Mouse (Mus musculus): Measurements from ENCODE around the gene Ncapd2.
A peak's percentile ranks its signal among the peaks of the same experiment; 100 is the strongest.
"Not testable (repeated sequence)": the region's sequence is repeated elsewhere in the genome, so short reads cannot be mapped to it uniquely, and the experiment has no call there.

The Ncapd2 gene

DNA sequence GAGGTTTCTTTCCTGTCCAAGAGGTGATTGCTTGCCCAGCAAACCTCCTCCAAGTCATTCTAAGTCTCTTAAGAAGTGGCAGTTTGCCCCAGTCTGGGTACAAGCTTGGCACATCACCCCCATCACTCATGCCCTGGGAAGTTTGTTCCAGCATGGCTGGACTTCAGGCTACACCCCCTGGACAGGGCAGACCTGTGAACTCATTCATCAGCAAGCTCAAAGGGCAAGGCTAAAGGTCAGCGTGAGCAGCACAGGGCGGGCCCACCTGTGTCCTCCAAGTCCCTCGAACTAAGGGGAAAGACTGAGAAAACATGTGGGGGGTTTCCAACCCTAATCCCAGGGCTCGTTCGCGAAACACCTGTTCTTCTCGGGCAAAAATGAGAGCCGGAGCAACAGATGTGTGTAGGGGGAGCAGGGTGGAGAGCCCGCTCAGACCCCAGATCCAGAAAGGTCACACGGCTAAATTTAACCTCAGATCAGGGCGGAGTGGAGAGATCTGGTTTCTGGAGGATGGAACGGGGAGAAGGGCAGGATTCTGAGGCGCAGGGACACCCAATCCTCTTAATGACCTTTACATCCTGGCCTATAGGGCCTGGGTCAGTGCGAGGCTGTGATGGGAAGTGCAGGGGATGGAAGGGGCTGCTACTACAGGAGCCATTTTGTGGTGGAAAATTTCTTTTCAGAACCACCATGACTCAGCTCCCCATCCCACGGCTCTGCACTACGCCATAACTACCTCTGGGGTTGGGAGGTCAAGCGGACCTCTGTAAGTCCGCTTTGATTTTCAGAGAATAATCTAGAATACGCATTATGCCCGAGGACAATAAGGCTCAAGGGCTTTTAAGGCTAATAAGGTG is 27.5 kb downstream of the Ncapd2 start:
- DNase-seq = no peak

DNA sequence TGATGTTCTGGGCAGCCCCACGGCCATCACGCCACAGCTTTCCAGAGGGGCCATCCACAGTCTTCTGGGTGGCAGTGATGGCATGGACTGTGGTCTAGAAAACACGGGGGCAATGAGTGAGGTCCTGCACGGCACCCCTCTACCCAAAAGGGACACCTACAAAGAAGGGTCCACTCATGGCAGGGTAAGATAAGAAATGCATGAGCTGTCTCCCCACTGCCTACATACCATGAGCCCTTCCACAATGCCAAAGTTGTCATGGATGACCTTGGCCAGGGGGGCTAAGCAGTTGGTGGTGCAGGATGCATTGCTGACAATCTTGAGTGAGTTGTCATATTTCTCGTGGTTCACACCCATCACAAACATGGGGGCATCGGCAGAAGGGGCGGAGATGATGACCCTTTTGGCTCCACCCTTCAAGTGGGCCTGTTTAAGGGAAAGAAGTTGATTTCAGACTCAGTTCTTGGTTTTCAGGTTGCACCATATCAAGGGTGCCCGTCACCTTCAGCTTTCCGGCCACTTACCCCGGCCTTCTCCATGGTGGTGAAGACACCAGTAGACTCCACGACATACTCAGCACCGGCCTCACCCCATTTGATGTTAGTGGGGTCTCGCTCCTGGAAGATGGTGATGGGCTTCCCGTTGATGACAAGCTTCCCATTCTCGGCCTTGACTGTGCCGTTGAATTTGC is 28.7 kb downstream of the Ncapd2 start:
- not testable (repeated sequence) for DNase-seq

DNA sequence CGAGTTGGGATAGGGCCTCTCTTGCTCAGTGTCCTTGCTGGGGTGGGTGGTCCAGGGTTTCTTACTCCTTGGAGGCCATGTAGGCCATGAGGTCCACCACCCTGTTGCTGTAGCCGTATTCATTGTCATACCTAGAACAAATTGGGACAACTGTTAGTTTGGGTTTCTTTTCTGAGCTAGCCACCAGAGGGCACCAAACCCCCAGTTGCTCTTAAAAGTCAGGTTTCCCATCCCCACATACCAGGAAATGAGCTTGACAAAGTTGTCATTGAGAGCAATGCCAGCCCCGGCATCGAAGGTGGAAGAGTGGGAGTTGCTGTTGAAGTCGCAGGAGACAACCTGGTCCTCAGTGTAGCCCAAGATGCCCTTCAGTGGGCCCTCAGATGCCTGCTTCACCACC is 29.5 kb downstream of the Ncapd2 start:
- peak; percentile 66 for DNase-seq

DNA sequence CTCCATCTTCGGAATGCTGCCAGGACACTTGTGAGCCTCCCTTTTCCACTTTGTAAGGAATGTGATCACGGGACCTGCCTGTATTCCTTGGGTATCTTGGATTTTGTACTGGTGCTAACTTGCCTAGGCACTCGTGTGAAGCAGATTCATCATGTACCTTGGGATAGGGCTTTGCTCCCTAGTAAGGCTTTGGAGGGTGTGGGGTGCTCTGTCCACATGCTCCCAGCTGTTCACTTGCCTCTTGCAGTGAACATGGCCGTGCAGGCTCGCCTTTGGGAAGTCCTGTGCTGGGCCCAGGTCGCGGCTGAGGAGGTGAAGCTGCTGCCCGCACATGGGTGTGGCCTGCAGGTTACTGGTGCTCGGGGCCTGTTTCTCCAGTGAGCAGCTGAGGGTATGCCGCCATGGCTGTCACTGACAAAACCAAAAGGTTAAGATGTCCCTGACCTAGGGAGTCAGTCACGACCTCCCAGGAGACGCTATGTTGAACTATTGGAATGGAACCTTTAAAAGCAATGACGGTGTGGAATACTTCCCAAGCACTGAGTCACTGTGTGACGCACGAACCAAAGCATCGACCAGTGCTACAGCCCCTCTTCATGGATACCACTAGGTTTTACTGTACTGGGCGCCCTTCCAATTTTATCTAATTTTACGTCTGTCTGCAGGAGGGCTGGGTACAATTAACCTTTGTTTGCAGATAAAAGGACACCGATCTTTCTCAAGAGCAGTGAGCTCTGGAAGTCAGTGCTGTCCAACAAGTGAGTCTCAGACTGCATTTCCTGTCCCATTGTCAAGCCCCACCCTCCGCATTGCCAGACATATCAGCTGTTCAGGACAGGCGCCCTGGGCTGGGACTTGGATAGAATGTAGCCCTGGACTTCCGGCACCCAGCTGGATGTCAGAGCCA is 30.4 kb downstream of the Ncapd2 start:
- DNase-seq = no peak

DNA sequence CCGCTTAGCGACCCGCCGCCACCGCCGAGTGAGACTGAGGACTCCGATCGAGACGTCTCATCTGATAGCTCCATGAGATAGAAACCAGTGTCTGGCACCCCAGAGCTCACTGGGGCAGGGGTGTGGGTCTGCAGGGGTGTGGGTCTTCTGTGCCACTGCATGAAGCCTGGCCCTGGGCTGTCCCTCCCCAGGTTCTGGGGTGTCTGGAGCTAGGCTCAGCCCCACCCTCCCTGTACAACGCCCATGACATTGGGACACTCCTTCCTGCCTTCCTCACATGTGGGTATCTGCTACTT is 31.0 kb downstream of the Ncapd2 start:
- DNase-seq = no peak

DNA sequence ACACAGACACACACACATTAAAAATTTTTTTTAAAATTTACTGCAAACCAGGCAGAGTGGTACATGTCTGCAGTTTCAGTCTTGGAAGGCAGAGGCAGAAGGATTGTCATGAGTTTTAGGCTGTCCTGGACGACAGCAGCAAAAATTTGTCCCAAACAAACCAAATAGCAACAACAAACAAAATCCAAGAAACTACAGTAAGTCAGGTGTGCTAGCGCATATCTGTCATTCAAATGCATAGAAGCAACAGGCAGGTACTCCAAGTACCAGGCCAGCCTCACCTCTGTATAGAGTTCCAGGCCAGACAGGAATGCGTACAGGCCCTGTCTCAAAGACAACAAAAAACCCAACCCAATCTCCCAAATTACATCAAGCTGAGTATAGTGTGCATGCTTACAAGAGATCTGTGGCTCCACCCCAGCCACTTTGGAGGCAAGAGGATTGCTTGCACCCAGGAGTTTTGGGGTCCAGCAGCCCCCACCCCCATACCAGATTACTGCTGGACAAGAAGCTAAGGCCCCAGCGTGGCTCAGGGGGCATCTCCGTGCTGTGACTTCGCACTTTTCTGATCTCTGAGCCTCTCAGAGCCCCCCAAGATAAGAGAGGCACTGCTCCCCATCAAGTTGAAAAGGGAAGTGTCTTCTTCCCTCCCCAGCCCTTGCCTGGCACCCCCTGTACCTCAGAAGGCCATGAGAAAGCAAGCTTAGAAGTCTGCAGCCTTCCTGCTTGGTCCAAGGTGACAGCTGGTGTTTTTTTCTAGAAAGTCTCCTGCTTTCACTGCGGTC is 31.5 kb downstream of the Ncapd2 start:
- DNase-seq = no peak

DNA sequence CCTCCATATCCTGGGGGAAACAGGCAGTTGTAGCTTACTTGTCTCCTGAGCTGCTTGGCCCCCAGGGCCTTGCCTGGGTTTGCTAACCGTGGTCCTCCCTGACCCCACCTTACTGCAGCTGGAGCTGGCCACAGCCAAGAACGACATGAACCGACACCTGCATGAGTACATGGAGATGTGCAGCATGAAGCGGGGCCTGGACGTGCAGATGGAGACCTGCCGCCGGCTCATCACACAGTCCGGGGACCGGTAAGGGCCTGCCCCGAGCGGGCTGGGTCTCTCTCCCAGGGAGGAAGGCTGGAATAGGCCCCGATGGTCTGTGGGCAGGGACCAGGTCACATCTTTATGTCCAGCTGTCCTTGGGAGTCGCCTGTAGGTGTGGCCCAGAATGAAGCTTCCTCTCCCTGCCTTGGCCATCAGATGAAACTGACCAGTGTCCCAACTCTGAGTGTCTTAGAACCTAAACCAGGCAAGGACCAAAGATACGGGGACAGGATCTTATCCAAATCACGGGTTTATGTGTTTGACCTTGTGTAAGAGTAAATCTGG is 32.5 kb downstream of the Ncapd2 start:
- no peak for DNase-seq

DNA sequence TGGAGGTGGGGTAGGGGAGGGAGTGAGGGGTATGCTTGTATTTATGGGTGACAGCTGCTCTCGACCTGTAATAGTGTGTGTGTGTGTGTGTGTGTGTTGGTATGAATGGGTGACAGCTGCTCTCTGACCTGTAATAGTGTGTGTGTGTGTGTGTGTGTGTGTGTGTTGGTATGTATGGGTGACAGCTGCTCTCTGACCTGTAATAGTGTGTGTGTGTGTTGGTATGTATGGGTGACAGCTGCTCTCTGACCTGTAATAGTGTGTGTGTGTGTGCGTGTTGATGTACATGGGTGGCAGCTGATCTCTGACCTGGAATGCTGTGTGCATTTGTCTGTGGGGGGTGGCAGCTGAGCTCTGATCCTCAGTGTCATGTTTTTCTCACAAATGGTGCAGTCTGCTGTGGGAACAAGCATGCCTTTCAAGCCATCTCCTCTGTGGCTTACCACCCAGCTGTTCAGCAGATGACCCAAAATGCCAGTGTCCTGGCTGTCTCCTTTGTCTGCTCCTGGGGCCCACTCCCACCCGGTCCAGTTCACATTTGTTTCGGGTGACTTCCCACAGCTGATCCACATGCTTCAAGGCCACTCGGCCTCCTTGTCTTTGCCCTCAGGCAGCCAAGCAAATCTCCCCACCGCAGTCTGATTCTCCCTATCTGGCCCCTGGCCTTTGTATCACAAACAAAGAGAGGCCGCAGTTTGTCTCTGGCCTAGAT is 34.4 kb downstream of the Ncapd2 start:
- DNase-seq = no peak

DNA sequence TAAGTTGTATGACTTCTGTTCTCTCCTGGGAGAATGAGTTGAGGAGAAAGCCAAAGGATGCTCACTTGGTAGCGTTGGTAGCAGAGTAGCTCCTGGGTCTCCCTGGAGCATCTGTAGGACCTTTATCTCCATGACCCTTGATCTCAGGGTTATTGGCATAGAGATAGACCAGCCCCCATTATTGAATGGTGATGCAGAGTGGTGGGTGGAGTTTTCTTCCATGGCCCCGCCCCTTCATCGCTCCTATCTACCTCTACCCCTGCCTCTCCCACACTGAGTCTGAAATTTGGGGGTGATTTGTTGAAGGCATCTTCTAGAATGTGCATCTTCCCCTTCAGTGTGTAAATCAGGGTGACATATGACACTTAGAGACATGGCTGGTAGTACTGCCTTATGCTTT is 35.0 kb downstream of the Ncapd2 start:
- no peak for DNase-seq

DNA sequence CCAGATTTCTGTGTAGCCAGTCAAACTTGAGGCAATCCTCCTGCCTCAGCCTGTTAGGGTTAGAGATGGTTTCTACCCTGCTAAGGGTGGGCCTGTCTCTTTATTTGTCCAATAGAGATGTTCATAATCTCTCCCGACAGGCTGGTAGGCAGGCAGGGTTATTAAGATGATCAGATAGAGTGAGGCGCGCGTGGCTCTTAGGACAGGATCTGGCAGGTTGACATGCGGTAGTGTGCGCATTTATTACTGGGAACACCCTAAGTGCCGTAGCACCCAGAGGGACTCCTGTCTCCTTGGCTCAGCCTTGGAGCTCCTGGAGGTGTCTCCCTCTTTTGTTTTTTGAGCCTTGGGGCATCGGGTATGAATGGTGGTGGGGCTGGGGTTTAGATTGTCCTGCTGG is 36.2 kb downstream of the Ncapd2 start:
- DNase-seq = no peak

DNA sequence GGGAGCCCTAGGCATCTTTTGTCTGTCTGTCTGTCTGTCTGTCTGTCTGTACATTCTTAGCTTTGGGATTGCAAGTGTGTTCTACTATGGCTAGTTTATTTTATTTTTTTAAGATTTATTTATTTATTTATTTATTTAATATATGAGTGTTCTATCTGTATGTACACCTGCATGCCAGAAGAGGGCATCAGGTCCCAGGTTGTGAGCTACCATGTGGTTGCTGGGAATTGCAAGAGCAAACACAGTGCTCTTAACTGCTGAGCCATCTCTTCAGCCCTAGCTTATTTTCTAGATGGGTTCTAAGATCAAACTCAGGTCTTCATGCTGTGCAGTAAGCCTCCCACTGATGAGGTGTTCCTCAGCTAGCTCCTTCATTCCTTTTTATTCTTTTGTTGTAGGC is 37.0 kb downstream of the Ncapd2 start:
- no peak for DNase-seq

DNA sequence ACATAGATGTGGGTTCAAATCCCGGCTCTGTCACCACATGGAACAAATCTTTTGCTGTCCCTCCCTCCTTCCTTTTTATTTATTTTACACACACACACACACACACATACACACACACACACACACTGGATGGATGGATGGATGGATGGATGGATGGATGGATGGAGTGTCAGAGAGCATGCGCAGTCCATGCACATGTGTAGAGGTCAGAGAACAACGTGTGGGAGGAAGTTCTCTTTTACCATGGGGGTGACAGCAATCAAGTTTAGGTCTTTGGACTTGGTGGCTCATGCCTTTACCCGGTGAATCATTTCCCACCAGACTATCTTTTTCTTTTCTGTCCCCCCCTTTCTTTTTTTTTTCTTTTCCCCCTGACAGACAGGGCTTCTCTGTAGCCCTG is 37.8 kb downstream of the Ncapd2 start:
- no peak for DNase-seq

DNA sequence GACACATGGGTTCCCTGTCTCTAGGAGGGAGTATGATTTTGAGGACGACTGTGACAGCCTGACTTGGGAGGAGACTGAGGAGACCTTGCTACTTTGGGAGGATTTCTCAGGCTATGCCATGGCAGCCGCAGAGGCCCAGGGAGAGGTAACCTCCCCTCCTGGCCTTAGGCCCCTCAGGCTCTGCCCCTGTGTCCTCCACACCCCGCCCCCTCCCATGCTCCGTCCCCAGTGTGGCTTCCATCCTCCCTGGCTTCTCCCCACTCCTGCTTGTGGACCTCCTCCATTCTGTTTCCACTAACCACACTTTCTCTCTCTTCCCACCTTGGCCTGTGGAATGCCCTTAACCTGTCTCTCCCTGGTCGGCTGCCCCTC is 38.5 kb downstream of the Ncapd2 start:
- DNase-seq = no peak

DNA sequence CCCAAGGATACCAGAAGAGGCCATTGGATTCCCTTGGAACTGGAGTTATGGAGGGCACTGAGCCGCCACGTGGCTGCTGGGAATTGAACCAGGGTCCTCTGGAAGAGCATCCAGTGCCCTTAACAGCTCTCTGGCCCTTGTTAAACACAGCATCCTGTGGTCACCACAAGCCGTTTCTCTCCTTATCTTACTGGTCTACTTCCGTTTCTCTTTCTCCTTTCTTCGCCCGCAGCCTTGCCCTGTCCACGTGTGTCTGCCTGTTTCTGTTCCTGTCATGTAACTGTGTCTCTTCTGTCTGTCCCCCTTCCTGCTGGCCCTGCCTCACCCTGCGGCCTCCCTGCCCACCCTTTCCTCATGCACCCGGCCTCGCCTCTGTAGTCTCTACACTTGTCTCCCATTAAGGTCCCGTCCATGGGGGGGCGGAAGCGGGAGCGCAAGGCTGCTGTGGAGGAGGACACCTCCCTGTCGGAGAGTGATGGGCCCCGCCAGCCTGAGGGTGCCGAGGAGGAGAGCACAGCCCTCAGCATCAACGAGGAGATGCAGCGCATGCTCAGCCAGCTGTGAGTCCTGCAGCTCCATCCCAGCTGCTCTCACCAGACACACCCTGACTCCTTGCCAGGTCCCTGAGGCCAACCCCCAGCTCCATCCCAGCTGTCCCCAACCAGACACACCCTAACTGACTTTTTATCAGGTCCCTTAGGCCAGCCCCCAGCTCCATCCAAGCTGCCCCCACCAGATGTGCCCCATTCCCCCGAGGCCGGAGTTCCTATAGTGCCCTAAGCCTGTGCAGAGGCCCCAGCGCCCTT is 39.1 kb downstream of the Ncapd2 start:
- no peak for DNase-seq

DNA sequence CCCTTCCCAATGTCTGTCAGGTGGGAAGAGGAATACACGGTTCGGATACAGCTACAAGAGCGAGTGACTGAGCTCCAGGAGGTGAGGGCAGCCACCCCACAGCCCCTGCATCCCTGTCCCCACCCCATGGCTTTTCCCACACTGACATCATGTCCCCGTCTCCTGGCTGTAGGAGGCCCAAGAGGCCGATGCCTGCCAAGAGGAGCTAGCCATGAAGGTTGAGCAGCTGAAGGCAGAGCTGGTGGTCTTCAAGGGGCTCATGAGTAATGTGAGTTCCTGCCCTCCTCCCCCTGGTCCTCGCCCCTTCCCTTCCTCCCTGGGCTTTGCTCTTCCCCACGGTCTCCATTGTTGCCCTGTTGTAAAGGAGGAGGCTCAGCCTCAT is 41.9 kb downstream of the Ncapd2 start:
- DNase-seq = no peak

DNA sequence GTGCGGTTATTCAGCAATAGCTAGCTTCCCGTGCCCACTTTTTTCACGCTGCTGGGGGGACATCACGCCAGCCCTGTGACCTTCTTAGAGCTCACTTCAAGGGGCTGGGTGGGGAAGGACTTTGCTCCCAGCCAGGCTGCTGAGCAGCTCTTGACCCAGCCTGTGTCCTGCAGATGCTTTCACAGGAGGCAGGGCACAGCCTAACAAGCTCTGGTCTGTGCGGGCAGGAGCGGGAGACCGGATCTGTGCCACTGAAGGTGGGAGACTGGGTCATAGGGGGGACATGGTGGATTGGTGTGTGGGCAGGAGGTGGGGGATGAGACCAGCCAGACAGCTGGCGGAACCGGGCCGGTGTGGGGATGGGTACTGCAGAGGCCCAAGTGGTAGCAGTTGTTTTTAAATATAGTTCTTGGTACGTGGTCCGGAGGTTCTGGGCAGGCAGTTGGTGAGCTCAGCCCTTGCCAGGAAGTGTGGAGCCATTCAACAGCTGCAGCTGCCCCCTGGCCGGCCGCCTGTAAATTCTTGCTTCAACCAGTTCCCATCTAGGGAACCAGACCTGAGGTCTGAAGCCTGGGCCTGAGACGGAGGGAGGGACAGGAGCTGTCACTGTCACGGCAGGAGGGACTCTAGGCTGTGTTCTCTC is 42.5 kb downstream of the Ncapd2 start:
- no peak for DNase-seq

DNA sequence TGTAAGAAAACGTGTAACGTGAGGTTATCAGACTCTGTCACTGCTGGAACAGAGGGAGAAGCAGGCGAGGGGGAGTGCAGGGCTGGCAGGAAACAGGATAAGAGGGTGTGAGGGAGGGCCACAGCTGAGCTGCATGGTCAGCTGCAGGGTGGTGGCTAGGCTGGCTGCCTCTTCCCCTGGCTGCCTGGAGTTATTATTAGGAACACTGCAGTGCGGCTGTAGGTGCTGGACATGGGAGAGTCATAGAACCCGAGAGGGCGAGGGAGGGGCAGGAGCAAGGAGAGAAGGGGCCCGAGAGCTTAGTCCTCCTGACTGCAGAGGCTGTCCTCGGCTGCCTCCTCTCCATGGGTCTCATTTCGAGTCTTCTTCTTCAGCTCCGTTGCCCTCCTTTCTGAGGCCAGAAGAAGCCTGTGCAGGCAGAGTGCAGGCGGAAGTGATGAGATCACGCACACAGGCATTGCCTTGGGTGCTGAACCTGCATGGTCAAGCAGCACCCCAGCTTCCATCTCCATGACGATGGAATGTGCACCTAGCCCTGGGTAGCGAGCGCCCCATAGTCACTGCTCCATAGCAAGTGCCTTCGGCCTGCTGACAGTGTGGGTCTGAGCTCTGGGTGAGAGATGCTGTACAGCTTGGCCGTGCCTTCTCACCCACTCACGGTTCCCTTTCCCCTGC is 43.1 kb downstream of the Ncapd2 start:
- DNase-seq = no peak

DNA sequence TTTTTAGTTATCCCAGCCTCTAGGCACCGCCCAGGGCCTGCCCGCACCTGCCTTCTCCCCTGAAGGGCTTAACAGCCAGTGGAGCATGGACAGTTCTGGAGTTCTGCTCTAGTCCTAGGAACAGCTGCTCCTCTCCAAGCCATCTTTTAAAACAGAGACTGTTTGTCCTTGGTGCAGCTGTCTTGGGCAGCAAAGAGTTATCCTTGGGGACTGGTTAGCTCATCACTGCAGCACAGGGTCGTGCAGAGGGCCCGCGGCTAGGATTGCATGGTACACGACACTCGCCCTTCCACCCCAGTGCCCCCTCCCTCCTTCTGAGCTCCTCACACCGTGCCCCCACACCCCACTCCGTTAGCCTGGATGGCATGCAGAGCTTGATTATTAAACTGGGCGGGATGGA is 44.2 kb downstream of the Ncapd2 start:
- no peak for DNase-seq

DNA sequence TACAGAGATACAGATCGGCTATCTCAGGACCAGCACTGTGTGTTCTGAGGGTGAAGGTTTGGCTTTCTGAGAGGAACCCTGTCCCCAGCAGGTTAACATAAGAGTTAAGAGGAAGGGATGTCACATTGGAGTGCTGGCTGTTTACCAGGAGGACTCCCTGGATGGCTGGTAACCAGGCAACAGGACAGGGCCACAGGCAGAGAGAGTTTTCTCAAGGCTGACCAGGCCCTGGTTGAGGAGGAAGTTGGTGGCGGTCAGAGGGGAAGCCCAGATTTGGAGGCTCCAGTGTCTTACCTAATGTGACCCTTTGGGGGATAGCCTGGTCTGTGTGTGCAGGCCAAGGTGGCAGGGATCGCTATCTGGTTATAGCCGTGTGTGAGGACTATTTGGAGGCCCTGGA is 44.7 kb downstream of the Ncapd2 start:
- DNase-seq = no peak

DNA sequence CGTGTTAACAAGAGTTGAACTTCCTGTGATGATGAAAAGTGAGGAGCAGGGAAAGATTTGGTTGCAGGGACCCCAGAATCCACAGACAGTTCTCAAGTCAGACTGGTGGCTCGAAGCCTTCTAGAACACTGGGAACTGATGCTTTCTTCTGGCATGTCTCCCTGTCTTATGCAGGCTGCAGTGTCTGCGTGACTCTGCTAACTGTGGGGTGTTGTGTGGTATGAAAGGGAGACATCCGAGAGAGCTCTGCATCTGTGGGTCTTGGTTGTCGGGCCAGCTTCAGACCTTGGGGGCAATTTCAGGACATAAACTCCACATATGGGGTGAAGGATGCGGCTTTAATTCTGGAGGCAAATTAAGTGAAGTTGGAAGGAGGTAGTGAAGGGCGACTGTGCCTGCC is 45.4 kb downstream of the Ncapd2 start:
- DNase-seq = no peak
